Mouse (Mus musculus): ENCODE results near the gene Rab34. TPM values are rescaled to one million over a fixed set of nuclear protein-coding genes. Genes with fewer than 3 reads are reported as not detected.
"Not testable (repeated sequence)": the region's sequence is repeated elsewhere in the genome, so short reads cannot be mapped to it uniquely, and the experiment has no call there.

The Rab34 gene
- total RNA-seq, 2 experiments from 2014 or later: 22.3 to 24.3 TPM

- DNase-seq: peak; percentile 76 to 79
- intact Hi-C loops (cut with DNase I): loop anchor here (2.0 to 5.0 kb wide), 3 partner anchors 160 to 352 kb away; partner anchors contain the start of gene Phf12
Measured at GRCm38 (mm10) chr11:78178859-78179437, 9.3 kb upstream of the Rab34 start.

- no peak for DNase-seq
- intact Hi-C loops (cut with DNase I): loop anchor here (2.0 to 5.0 kb wide), 3 partner anchors 161 to 352 kb away; partner anchors contain the start of gene Phf12
Measured at GRCm38 (mm10) chr11:78179438-78179999, 8.7 kb upstream of the Rab34 start.

GRCm38 (mm10) chr11:78180081-78180761 is 8.0 kb upstream of the Rab34 start:
- DNase-seq: no peak
- intact Hi-C loops (cut with DNase I): no loop called here

GRCm38 (mm10) chr11:78181830-78182357 is 6.3 kb upstream of the Rab34 start:
- no peak for DNase-seq
- intact Hi-C loops (cut with DNase I): no loop called here

GRCm38 (mm10) chr11:78182450-78182849 is 5.8 kb upstream of the Rab34 start:
- intact Hi-C loops (cut with DNase I): no loop called here
- DNase-seq: no peak

- intact Hi-C loops (cut with DNase I): no loop called here
- DNase-seq: peak; percentile 88 to 90
Measured at GRCm38 (mm10) chr11:78182961-78183844, 5.0 kb upstream of the Rab34 start, which contains the start of gene Rpl23a. Rpl23a (minus strand) TSS chr11:78183584.

GRCm38 (mm10) chr11:78183884-78184514 is 4.2 kb upstream of the Rab34 start:
- DNase-seq: no peak
- intact Hi-C loops (cut with DNase I): no loop called here

GRCm38 (mm10) chr11:78184702-78185101 is 3.5 kb upstream of the Rab34 start:
- intact Hi-C loops (cut with DNase I); DNase-seq: not testable (repeated sequence)

- intact Hi-C loops (cut with DNase I): no loop called here
- DNase-seq: peak; percentile 75 to 83
Measured at GRCm38 (mm10) chr11:78189234-78190040, 1.2 kb downstream of the Rab34 start.

GRCm38 (mm10) chr11:78190041-78190440 is 1.8 kb downstream of the Rab34 start:
- intact Hi-C loops (cut with DNase I): no loop called here
- no peak for DNase-seq

- no peak for DNase-seq
- intact Hi-C loops (cut with DNase I): no loop called here
Measured at GRCm38 (mm10) chr11:78193113-78193512, 4.9 kb downstream of the Rab34 start, which contains the start of gene Proca1. Proca1 (plus strand) TSS chr11:78193392.

GRCm38 (mm10) chr11:78194411-78195100 is 6.3 kb downstream of the Rab34 start:
- peak; percentile 78 to 86 for DNase-seq
- intact Hi-C loops (cut with DNase I): no loop called here

GRCm38 (mm10) chr11:78195101-78195863 is 7.1 kb downstream of the Rab34 start:
- intact Hi-C loops (cut with DNase I): no loop called here
- no peak for DNase-seq

- DNase-seq: no peak
- intact Hi-C loops (cut with DNase I): no loop called here
Measured at GRCm38 (mm10) chr11:78202372-78202771, 14.1 kb downstream of the Rab34 start.

- no peak for DNase-seq
- intact Hi-C loops (cut with DNase I): no loop called here
Measured at GRCm38 (mm10) chr11:78204287-78204686, 16.1 kb downstream of the Rab34 start.

- no peak for DNase-seq
- intact Hi-C loops (cut with DNase I): no loop called here
Measured at GRCm38 (mm10) chr11:78205361-78206206, 17.4 kb downstream of the Rab34 start.

GRCm38 (mm10) chr11:78207190-78207589 is 19.0 kb downstream of the Rab34 start:
- intact Hi-C loops (cut with DNase I): no loop called here
- DNase-seq: no peak
